In genomic region chr2:36000390-36000789, GRCm38 (mm10) we compare ENCODE assay signal across 29 mouse cellular contexts. TPM values are rescaled to one million over a fixed set of nuclear protein-coding genes. Genes with fewer than 3 reads are reported as not detected.
DNase-seq lines count a peak whose midpoint lies in the region; ATAC-seq lines count a peak whose summit lies in the region.
"Had no signal": no experiment of that assay in that cellular context is flagged by ENCODE, and none has a peak within 500 bp of the region (broad histone marks: within the 10 kb centered on the region; RNA-seq: fewer than 3 reads in every experiment).

No protein-coding gene starts in this region.

- H3K27me3 ChIP-seq in liver, embryonic 12.5 days (replicated peaks) = peaks cover 35% of the 10 kb centered on the region
- H3K27me3 ChIP-seq: forebrain, embryonic 15.5 days had no signal

- no peak overlapping the region for H3K9ac ChIP-seq in liver, embryonic 12.5 days
- H3K9ac ChIP-seq: embryonic facial prominence, embryonic 12.5 days; embryonic facial prominence, embryonic 15.5 days; forebrain, embryonic 15.5 days; heart, embryonic 12.5 days; heart, embryonic 15.5 days; hindbrain, embryonic 14.5 days had no signal

- H3K4me2 ChIP-seq in liver, embryonic 12.5 days = no peak overlapping the region
- H3K4me2 ChIP-seq: embryonic facial prominence, embryonic 12.5 days; embryonic facial prominence, embryonic 15.5 days; forebrain, embryonic 15.5 days; heart, embryonic 12.5 days; heart, embryonic 15.5 days; hindbrain, embryonic 14.5 days had no signal

- 23% methylated on average over 1 of the region's 1 CpGs for WGBS in liver, embryonic 12.5 days (ENCODE audit: insufficient replicate concordance)

- peak; percentile 56 for ATAC-seq in frontal cortex, adult (ENCODE audit: low TSS enrichment)
- ATAC-seq in common myeloid progenitor, adult 5-6 weeks (replicated peaks; ENCODE audit: low read depth, poor library complexity, severe bottlenecking) = peak; percentile 69
- peak; percentile 49; the same call in 1 of the 2 replicates for ATAC-seq in megakaryocyte, adult 5-6 weeks (ENCODE audit: poor library complexity, severe bottlenecking)
- no peak for ATAC-seq in liver, embryonic 12.5 days
- ATAC-seq: forebrain, embryonic 15.5 days; hindbrain, postnatal 0 days; inflammation-experienced regulatory T-cells, adult 6 months; intestine, embryonic 16.5 days had no signal

- no peaks in the 10 kb centered on the region for H3K36me3 ChIP-seq in liver, embryonic 12.5 days
- H3K36me3 ChIP-seq: embryonic facial prominence, embryonic 12.5 days; embryonic facial prominence, embryonic 15.5 days; forebrain, embryonic 15.5 days; G1E; heart, embryonic 12.5 days; heart, embryonic 15.5 days had no signal

- H3K4me1 ChIP-seq in liver, embryonic 12.5 days = no peaks in the 10 kb centered on the region
- H3K4me1 ChIP-seq: embryonic facial prominence, embryonic 12.5 days; embryonic facial prominence, embryonic 15.5 days; forebrain, embryonic 15.5 days; heart, embryonic 12.5 days had no signal

- no peak overlapping the region for H3K27ac ChIP-seq in liver, embryonic 12.5 days
- H3K27ac ChIP-seq: embryonic facial prominence, embryonic 12.5 days; embryonic facial prominence, embryonic 15.5 days; forebrain, embryonic 15.5 days; gastrocnemius, adult 2 months; heart, embryonic 15.5 days; hindbrain, embryonic 14.5 days; hindbrain, postnatal 0 days had no signal

- H3K4me3 ChIP-seq in liver, embryonic 12.5 days = no peak overlapping the region
- H3K4me3 ChIP-seq: embryonic facial prominence, embryonic 12.5 days; embryonic facial prominence, embryonic 15.5 days; forebrain, embryonic 15.5 days; gastrocnemius, adult 2 months; heart, embryonic 12.5 days; heart, embryonic 15.5 days had no signal

- H3K9me3 ChIP-seq in liver, embryonic 12.5 days (replicated peaks) = no peaks in the 10 kb centered on the region
- H3K9me3 ChIP-seq: embryonic facial prominence, embryonic 12.5 days; embryonic facial prominence, embryonic 15.5 days; forebrain, embryonic 15.5 days; G1E; heart, embryonic 12.5 days; heart, embryonic 15.5 days had no signal

- no peak for DNase-seq in frontal cortex, adult 2 months (ENCODE audit: extremely low spot score in 1 of 2, low spot score in 1 of 2)
- no peak for DNase-seq in embryo, embryonic 11 days
- DNase-seq: adrenal gland, adult 8-10 months; adrenal gland, postnatal 25 days; B cell, adult 2 months; cerebellum, adult 11-12 months; cerebellum, adult 8-10 months; cerebellum, postnatal 10 days; cerebellum, postnatal 36 days; gastrocnemius, adult 2 months; gastrocnemius, postnatal 14 days; heart, adult 18-20 months; heart, postnatal 10 days; heart, postnatal 36 days had no signal

RNA-seq across cellular contexts. Expression of gene Ttll11, which starts 20.7 kb away (rescaled TPM):
- polyA plus RNA-seq in frontal cortex, adult 2 months (2012; rRNA removed) = 24.8 and 25.6 TPM in 2 replicates
- total RNA-seq in common myeloid progenitor, adult 5-6 weeks (2017) = 0.55 TPM in 1 of 2 replicates, not detected in the other
- not detected in 2 replicates for total RNA-seq in megakaryocyte, adult 5-6 weeks (2015)
- 0.48 TPM in 1 of 2 replicates, not detected in the other for total RNA-seq in megakaryocyte, adult 5-6 weeks (2017)
- 1.0 and 1.3 TPM in 2 replicates for polyA plus RNA-seq in liver, embryonic 12.5 days (2016; fragmentation: Nextera tagmentation; extraction: Ambion mirVana)
- polyA plus RNA-seq: inflammation-experienced regulatory T-cells, adult 6 months had no signal

RNA-seq across cellular contexts. Expression of gene Ndufa8, which starts 48.8 kb away (rescaled TPM):
- 216 and 220 TPM in 2 replicates for polyA plus RNA-seq in frontal cortex, adult 2 months (2012; rRNA removed)
- total RNA-seq in common myeloid progenitor, adult 5-6 weeks (2017) = 50.7 and 59.9 TPM in 2 replicates
- 87.6 and 88.1 TPM in 2 replicates for total RNA-seq in megakaryocyte, adult 5-6 weeks (2015)
- 35.7 and 48.5 TPM in 2 replicates for total RNA-seq in megakaryocyte, adult 5-6 weeks (2017)
- polyA plus RNA-seq in liver, embryonic 12.5 days (2016; fragmentation: Nextera tagmentation; extraction: Ambion mirVana) = 155 and 162 TPM in 2 replicates

RNA-seq across cellular contexts. Expression of gene Morn5, which starts 48.9 kb away (rescaled TPM):
- polyA plus RNA-seq in frontal cortex, adult 2 months (2012; rRNA removed) = 1.5 and 2.6 TPM in 2 replicates
- not detected in 2 replicates for total RNA-seq in common myeloid progenitor, adult 5-6 weeks (2017)
- 0.25 TPM in 1 of 2 replicates, not detected in the other for total RNA-seq in megakaryocyte, adult 5-6 weeks (2015)
- not detected in 2 replicates for total RNA-seq in megakaryocyte, adult 5-6 weeks (2017)
- polyA plus RNA-seq in liver, embryonic 12.5 days (2016; fragmentation: Nextera tagmentation; extraction: Ambion mirVana) = 0.18 TPM in 1 of 2 replicates, not detected in the other
- total RNA-seq: adrenal gland, postnatal 25 days; gastrocnemius, adult 2 months; gastrocnemius, postnatal 14 days; gastrocnemius, postnatal 4 days; heart, adult 18-20 months; heart, postnatal 10 days; heart, postnatal 36 days; hindbrain, postnatal 0 days had no signal
- polyA plus RNA-seq: G1E; heart, embryonic 12.5 days; inflammation-experienced regulatory T-cells, adult 6 months had no signal
